Mouse (Mus musculus) heart, adult 2 months (tissue): Measurements from ENCODE around the gene Cubn.

ENCODE experiments used
- CTCF ChIP-seq: fragments of 200-600 bp; IDR thresholded peaks from 2 replicates; pipeline ENCODE4 v1.8.1; 2022; ENCODE audit warnings: antibody characterized with exemption, mild to moderate bottlenecking, moderate library complexity
- EP300 ChIP-seq: fragments of 200-500 bp; IDR thresholded peaks from 2 replicates; pipeline ENCODE4 v1.6.1; 2011; ENCODE audit warnings: low read depth, low read length, control low read depth; ENCODE audit not compliant: insufficient read depth

GRCm38 (mm10) chr2:13368517-13368916, 123.1 kb downstream of the Cubn start:
- no peak for TF ChIP-seq EP300
- TF ChIP-seq CTCF: no peak
